Mouse (Mus musculus) cerebellum, postnatal 36 days (tissue): ENCODE data around the gene Skint3.
"Not testable (repeated sequence)": the region's sequence is repeated elsewhere in the genome, so short reads cannot be mapped to it uniquely, and the experiment has no call there.

Experiments used
- DNase-seq, 2 experiments: peaks; one replicate each; pipeline ENCODE4 v3.0.0; 2021 to 2022; ENCODE audit warnings: mixed read lengths in 2 of 2

Gene Skint3

DNA sequence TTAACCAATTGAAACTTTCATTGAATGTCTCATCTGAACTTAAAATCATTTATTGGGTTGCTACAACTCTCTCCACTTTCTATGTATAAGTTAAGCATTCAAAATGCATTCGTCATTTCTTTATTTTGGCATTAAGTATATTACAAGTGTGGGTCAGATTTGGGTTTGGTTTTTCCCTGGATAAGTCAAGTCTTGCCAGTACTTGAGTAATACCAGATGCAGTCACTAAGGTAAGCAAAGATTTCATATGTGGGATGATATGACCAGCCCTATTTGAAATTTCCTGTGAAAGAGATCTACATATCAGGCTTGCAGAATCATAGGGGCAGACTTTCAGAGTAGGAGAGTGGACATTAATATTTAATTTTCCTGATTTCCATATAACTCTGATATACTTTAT is at the start of gene Skint3:
Gene Skint3, plus strand, starts transcription at position 301 of the 400 bp plus-strand sequence.
- DNase-seq: no peak

GRCm38 (mm10) chr4:112243416-112243815 is 11.4 kb downstream of the Skint3 start:
- no peak for DNase-seq

DNA sequence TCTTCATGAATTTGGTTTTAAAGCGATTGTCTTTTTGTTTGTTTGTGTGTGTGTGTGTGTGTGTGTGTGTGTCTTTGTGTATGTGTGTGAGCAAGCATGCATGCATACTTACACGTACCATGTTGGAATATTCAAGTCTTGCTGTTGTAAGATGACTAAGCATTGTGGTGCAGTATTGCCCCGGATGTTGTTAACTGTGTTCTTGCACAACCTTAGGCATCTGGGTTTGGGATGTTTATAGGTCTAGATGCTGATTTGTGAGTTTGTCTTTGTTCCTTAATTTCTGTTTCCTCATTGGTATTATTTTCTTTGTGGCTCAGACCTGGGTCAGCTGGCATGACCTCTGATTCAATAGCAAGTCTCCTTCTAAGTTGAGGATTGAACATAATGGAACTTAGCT is 11.9 kb downstream of the Skint3 start:
- no peak for DNase-seq

DNA sequence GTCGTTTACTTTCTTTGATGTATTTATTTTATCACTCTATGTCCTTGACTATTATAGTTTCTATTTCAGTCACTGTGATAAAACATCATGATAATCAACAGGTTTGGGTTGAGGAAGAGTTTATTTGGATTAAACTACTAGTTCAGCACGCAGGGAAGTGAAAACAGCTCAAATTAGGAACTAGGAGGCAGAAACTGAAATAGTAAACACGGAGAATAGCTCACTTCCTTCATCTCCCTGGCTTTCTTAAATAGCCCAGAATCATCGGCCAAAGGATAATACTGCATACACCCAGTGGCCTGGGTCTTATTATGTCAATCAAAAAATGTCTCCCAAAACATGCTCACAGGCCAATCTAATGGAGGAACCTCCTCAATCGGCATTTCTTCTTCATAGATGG is 24.0 kb downstream of the Skint3 start:
- DNase-seq: no peak

DNA sequence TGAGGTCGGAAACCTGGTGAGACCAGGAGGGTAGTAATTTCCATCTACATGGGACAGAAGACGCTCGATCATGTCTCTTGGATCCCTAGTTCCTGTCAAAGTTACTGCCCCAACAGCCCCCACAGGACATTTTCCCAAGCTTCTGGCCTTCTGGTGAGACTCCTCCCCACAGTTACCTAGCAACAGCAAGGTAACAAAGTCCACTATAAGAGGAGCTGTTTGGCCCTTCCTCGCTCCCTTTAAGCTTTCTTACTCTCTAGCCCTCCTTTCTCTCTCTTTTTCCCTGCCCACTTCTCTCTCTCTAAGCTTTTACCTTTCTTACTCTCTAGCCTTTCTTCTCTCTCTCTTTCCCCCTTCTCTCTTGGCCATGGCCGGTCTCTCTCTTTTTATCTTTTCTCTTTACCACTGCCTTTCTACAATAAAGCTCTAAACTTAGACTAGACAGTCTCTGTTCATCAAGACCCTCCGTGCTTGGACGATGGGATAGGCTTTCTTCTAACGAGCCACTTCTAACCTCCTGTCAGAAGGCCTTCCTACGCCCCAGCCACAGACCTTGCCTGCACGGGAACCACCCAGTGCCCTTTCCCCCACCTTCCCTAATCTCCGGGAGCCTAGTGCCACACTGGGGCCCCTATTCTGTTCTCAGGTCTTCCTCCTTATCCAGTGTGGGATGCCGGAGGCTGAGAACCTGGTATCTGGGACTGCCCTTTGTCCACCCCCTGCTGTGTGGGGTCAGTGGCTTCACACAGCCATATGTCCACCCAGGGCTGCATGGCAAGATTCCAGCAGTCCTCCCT is 55.3 kb downstream of the Skint3 start:
- DNase-seq: no peak

GRCm38 (mm10) chr4:112288396-112288795 is 56.4 kb downstream of the Skint3 start:
- DNase-seq: no peak

DNA sequence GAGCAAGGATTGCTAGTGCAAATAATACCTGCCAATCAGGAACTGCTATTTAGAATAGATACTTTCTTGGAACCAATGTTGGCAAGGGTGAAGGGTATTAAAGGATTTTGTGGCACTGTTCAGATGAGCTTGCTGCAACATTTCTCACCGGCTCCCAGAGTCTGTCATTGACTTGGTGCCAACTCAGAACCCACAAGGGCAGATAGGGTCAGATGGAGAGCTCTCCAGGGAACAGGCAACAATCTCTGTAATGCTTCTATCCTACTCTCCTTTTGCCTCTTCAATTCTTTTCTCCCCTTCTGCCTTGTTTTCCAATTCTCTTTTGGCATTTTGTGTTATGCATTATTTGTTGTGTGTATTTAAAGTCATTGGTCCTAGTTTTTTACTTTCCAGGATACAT is 70.3 kb downstream of the Skint3 start:
- no peak for DNase-seq

DNA sequence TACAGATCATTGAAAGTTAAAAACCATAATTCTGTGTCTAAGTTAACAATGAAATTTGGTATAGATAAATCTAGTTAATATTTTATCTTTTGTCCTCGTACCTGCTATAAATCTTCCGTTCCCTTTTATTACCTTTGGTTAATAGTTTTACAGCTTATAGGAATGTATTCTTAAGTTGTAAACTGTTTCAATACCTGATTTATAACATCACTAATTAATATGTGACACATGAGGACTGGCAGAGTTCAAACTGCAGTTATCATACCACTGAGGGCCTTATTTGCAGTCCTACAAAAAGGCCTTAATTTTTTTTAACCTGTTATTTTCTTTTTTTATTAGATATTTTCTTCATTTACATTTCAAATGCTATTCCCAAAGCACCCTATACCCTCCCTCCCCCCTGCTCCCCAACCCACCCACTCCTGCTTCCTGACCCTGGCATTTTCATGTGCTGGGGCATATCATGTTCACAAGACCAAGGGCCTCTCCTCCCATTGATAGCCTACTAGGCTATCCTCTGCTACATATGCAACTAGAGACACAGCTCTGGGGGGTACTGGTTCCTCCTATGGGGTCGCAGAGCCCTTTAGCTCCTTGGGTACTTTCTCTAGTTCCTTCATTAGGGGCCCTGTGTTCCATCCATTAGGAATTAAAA is 70.9 kb downstream of the Skint3 start:
- no peak for DNase-seq

DNA sequence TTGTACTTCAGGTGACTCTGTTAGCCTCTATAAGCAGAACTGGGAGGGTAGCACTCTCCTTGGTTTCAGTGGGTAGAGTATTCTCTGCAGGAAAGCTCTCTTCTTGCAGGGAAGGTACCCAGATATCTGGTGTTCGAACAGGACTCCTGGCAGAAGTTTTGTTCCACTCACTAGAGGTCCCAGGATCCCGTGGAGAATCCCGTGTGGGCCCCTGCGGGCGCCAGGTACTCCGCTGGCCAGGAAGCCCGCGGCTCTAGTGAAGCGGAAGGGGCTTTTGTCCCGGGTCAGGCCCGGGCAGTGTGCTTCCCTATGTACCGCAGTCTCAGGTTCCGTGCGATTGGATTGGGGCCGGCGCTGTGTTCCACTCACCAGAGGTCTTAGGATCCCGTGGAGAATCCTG is 117.1 kb downstream of the Skint3 start:
- DNase-seq: not testable (repeated sequence)
